Mouse (Mus musculus) intestine, embryonic 14.5 days (tissue): ENCODE results near the gene Rpgrip1l. TPM values are rescaled to one million over a fixed set of nuclear protein-coding genes. Genes with fewer than 3 reads are reported as not detected.

Experiments used
- ATAC-seq: fragments of 200-750 bp; cut with Nextera tagmentation; replicated peaks from 2 replicates; pipeline ENCODE4 v1.8.0; 2017; ENCODE audit warnings: low read depth, moderate number of reproducible peaks, moderate TSS enrichment, moderate library complexity; ENCODE audit not compliant: low FRiP score, low TSS enrichment
- DNase-seq: peaks from one replicate; pipeline ENCODE4 v3.0.0-alpha.2; 2018; ENCODE audit warnings: low spot score
- H3K27ac ChIP-seq: fragments of 300-500 bp; sonication (generic); 2 replicates; pipeline ENCODE4 v1.5.1; 2014; ENCODE audit warnings: low read depth, mild to moderate bottlenecking, control low read depth
- H3K27me3 ChIP-seq: fragments of 300-500 bp; sonication (generic); replicated peaks from 2 replicates; pipeline ENCODE4 v1.6.1; 2014; ENCODE audit warnings: low read length, control low read depth; ENCODE audit not compliant: control insufficient read depth, insufficient read depth
- H3K36me3 ChIP-seq: fragments of 300-500 bp; sonication (generic); 2 replicates; pipeline ENCODE4 v1.6.1; 2014; ENCODE audit warnings: low read length, control low read depth; ENCODE audit not compliant: control insufficient read depth, insufficient read depth
- H3K4me1 ChIP-seq: fragments of 300-500 bp; sonication (generic); replicated peaks from 2 replicates; pipeline ENCODE4 v1.6.1; 2014; ENCODE audit warnings: low read length, control low read depth, mixed read lengths; ENCODE audit not compliant: control insufficient read depth, insufficient read depth
- H3K4me2 ChIP-seq: fragments of 300-500 bp; sonication (generic); 2 replicates; pipeline ENCODE4 v1.6.1; 2014; ENCODE audit warnings: low read length
- H3K4me3 ChIP-seq: fragments of 300-500 bp; sonication (generic); 2 replicates; pipeline ENCODE4 v1.5.1; 2014; ENCODE audit warnings: low read depth, low read length, control low read depth, mixed read lengths
- H3K9ac ChIP-seq: fragments of 300-500 bp; sonication (generic); 2 replicates; pipeline ENCODE4 v1.6.1; 2014; ENCODE audit warnings: mild to moderate bottlenecking, low read length
- H3K9me3 ChIP-seq: fragments of 300-500 bp; sonication (generic); 2 replicates; pipeline ENCODE4 v1.6.1; 2016; ENCODE audit warnings: low read length, control low read depth; ENCODE audit not compliant: control insufficient read depth
- WGBS: fragments of 180-500 bp; shearing (Covaris S2); extraction: QIAGEN DNeasy Blood & Tissue Kit; methylation state at CpG from one replicate; pipeline ENCODE4 v1.1.7; 2014; 5-methylcytosine and 5-hydroxymethylcytosine counted together
- polyA plus RNA-seq: library from polyadenylated mRNA; unstranded; fragments of >200 nt; fragmentation: Nextera tagmentation; extraction: Ambion mirVana; gene quantifications from 2 replicates; pipeline ENCODE4 v1.2.1, GENCODE M21; 2014

The Rpgrip1l gene
- polyA plus RNA-seq, 1 experiment from 2014 or later = 7.7 TPM

- no peak for ATAC-seq
- H3K9me3 ChIP-seq = no peaks in the 10 kb centered on the region
- 54% methylated on average over 5 of the region's 5 CpGs for WGBS
- H3K4me2 ChIP-seq = no peak overlapping the region
- no peak overlapping the region for H3K27ac ChIP-seq
- H3K4me3 ChIP-seq = no peak overlapping the region
- no peaks in the 10 kb centered on the region for H3K27me3 ChIP-seq
- 0 out of 2 replicates have a peak, but pooled peaks cover 5% of the 10 kb centered on the region for H3K4me1 ChIP-seq
- no peak for DNase-seq
- H3K9ac ChIP-seq = no peak overlapping the region
- H3K36me3 ChIP-seq = no peaks in the 10 kb centered on the region
These were observed 29.1 kb upstream of the Rpgrip1l start for GRCm38 (mm10) chr8:91342196-91342595.

DNA sequence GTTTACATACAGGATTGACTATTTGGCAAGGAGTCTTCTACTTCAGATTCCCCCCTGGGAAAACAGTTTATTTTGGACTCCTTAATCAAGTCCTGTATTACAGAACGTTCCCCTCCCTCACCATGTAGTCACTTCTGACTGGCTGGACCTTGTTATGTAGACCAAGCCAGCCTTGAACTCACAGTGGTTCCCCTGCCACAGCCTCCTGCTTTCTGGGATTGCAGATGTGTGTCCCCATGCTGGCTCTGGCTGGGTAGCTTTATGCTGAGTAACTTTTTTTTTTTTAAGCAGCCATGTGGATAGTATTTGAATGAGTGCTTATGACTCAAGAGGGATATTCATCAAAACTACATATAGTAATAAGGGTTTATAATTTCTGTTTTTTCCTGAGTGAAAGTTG is 27.7 kb upstream of the Rpgrip1l start:
- no peaks in the 10 kb centered on the region for H3K9me3 ChIP-seq
- DNase-seq (no peak), ATAC-seq (no peak)
- H3K27ac ChIP-seq = no peak overlapping the region
- 67% methylated on average over 1 of the region's 1 CpGs for WGBS
- no peak overlapping the region for H3K9ac ChIP-seq
- no peak overlapping the region for H3K4me2 ChIP-seq
- H3K36me3 ChIP-seq = no peaks in the 10 kb centered on the region
- no peaks in the 10 kb centered on the region for H3K27me3 ChIP-seq
- H3K4me1 ChIP-seq = 0 out of 2 replicates have a peak, but pooled peaks cover 5% of the 10 kb centered on the region
- no peak overlapping the region for H3K4me3 ChIP-seq

DNA sequence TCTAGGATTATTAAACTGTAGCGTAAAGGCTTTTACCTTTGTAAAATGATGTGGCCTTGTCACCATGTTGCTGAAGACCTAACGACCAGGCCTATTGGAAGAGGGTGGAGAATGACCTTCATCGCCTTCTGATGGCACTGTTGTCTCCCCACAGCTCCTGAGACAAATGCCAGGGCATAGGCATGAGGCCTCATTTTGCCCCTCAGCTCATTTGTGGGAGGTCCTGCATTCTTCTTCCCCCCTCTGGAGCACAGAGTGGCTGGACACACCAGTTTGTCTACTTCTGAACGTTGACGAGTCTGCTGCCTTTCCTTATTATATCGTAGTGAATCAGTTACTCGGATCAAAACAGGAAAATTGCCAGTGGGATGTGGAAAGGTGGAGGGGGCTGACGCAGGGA is 26.6 kb upstream of the Rpgrip1l start:
- Histone ChIP-seq H3K36me3 (no peaks in the 10 kb centered on the region), H3K27me3 (no peaks in the 10 kb centered on the region), H3K9me3 (no peaks in the 10 kb centered on the region), H3K4me1 (0 out of 2 replicates have a peak, but pooled peaks cover 5% of the 10 kb centered on the region), H3K4me2 (no peak overlapping the region), H3K27ac (no peak overlapping the region), H3K4me3 (no peak overlapping the region), H3K9ac (no peak overlapping the region)
- 76% methylated on average over 8 of the region's 8 CpGs for WGBS
- ATAC-seq = no peak
- DNase-seq = no peak

DNA sequence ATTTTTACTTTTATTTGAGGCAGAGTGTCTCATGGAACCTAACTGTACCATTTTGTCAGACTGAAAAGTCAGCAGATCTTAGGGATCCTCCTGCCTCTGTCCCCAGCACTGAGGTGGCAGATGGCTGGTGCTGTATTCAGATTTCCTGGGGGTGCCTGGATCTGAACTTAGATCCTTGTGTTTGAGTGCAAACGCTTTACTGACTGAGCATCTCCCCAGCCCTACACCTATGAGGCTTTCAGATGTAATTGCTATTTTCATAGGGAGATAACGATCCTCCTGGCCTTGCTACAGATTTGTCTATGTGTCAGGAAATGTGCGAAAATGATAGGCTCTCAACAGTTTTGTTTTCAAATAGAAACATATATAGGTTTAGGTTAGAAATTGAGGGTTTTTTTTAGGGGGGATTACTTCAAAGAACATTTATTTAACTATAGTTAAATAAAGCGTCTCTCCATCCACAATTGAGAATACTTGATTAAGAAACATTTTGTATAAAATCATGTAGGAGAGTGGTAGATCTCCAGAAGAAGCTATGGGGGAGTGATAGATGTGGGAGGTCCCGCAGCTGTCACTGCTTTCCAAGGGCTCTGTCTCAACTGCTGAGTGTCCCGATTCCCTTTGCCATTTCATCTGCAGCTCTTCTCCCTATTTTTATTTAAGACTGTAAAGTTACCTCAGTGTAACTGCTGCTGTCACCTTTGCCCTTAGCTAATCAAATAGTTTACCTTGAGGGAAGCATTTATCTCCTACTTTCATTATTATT is 25.5 kb upstream of the Rpgrip1l start:
- Histone ChIP-seq H3K9me3 (no peaks in the 10 kb centered on the region), H3K4me3 (no peak overlapping the region), H3K27me3 (no peaks in the 10 kb centered on the region), H3K9ac (no peak overlapping the region), H3K27ac (no peak overlapping the region), H3K4me1 (0 out of 2 replicates have a peak, but pooled peaks cover 5% of the 10 kb centered on the region), H3K36me3 (no peaks in the 10 kb centered on the region), H3K4me2 (no peak overlapping the region)
- ATAC-seq = no peak
- DNase-seq = no peak
- WGBS = 84% methylated on average over 6 of the region's 6 CpGs

DNA sequence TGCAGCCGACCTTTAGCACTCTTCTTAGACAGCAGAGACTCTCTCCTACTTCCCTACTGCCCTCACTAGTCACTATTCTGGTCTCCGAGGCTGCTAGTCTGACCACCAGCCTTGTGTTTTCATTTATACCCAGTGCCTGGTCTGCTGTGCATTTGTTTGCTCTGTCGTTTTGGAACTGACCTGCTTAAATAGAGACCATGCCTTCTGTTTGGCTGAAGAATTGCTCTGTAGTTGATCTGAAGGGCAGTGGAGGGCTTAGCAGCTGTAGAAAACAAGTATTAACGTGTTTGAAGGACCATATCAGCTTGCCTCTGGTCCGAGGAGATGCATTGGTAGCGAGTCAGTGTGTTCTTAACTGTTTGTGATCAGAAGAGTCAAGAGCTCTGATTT is 16.4 kb upstream of the Rpgrip1l start:
- no peak for ATAC-seq
- Histone ChIP-seq H3K4me1 (peaks cover 26% of the 10 kb centered on the region), H3K4me2 (no peak overlapping the region), H3K36me3 (0 out of 2 replicates have a peak, but pooled peaks cover 8% of the 10 kb centered on the region), H3K27ac (no peak overlapping the region), H3K27me3 (no peaks in the 10 kb centered on the region), H3K9me3 (no peaks in the 10 kb centered on the region), H3K9ac (no peak overlapping the region), H3K4me3 (no peak overlapping the region)
- WGBS = 43% methylated on average over 6 of the region's 6 CpGs
- no peak for DNase-seq

DNA sequence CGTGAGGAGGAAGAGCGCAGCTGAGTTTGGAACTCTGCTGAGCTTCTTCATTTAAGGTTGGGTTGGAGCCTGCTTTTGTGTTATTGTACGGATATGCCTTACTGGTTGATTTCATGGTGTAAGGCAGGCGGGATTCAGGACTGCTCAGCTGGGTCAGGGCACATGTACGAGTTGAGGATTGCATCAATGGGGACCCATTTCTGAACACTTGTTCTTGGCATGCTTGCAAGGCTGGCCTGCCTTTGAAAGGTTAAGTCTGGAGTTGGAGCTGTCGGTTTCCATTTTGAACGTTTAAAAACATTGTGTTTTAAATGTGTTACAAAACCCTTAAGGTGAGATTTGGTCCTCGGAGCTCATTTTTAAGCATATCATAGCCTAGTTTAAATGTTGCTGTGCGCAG is 16.0 kb upstream of the Rpgrip1l start:
- H3K27me3 ChIP-seq = no peaks in the 10 kb centered on the region
- no peak overlapping the region for H3K9ac ChIP-seq
- H3K9me3 ChIP-seq = no peaks in the 10 kb centered on the region
- no peak for ATAC-seq
- H3K4me1 ChIP-seq = peaks cover 26% of the 10 kb centered on the region
- no peak overlapping the region for H3K4me3 ChIP-seq
- WGBS = 79% methylated on average over 9 of the region's 9 CpGs
- no peak overlapping the region for H3K4me2 ChIP-seq
- 0 out of 2 replicates have a peak, but pooled peaks cover 8% of the 10 kb centered on the region for H3K36me3 ChIP-seq
- no peak overlapping the region for H3K27ac ChIP-seq
- no peak for DNase-seq

DNA sequence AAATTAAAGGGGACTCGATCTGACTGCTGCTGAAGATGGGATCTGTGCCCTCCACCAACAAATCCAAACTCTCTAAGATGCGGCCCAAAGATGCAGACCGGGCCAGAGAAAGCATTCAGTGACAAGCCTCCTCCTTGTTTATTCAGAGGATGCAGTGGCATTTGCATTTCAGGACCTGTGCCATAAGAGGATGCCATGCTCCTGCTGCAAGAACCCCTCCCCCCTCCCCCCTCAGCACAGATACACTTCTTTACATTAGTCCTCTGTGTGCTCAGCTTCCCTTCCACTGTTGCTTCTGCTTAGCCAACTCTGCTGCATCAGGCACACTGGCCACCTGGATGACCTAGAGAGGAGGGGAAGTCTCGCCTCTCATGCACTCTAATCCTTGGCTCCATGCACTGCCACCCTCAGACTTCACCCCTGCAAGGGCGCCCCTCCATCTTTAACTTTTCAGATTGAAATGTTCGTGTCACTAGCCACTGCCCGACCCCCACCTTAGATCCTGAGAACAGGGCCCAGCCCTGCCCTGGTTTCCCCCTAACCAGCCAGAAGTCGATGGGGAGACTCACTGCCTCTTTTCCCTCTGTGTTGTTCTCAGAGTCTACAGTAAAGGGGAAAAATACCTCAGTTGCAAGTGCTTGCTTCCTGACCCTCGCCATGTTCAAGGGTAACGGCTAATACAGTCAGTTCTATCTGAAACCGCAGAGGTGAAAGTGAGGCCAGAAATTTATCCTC is 14.6 kb upstream of the Rpgrip1l start:
- 81% methylated on average over 11 of the region's 11 CpGs for WGBS

DNA sequence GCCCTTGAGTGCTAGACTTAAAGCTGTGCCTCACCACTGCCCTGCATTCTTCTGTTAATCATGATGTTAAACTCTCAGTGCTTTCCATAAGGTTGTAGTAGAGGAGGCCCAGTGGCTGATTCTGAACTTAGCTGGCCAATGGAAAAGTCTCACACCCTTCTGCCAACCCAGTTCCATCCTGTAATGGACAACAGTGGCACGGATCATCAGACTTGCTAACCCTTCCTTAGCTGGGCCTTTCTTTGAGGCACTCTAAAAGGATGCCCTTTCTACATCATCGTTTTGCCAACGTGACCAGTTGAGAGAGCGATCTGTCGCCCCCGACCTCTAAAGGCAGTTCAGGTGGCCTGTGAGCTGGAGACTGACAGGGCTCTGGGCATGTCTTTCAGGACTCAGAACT is 13.9 kb upstream of the Rpgrip1l start:
- Histone ChIP-seq H3K4me2 (no peak overlapping the region), H3K27me3 (no peaks in the 10 kb centered on the region), H3K9me3 (no peaks in the 10 kb centered on the region), H3K27ac (no peak overlapping the region), H3K9ac (no peak overlapping the region), H3K4me1 (peaks cover 21% of the 10 kb centered on the region), H3K4me3 (no peak overlapping the region), H3K36me3 (0 out of 2 replicates have a peak, but pooled peaks cover 8% of the 10 kb centered on the region)
- no peak for DNase-seq
- 93% methylated on average over 6 of the region's 6 CpGs for WGBS
- ATAC-seq = no peak

More for the DNA sequence above, 14.6 kb upstream of the Rpgrip1l start:
- no peak overlapping the region for H3K4me2 ChIP-seq
- H3K9me3 ChIP-seq = no peaks in the 10 kb centered on the region
- 0 out of 2 replicates have a peak, but pooled peaks cover 8% of the 10 kb centered on the region for H3K36me3 ChIP-seq
- no peak overlapping the region for H3K9ac ChIP-seq
- no peak overlapping the region for H3K4me3 ChIP-seq
- H3K4me1 ChIP-seq = peaks cover 24% of the 10 kb centered on the region
- DNase-seq (no peak), ATAC-seq (no peak)
- H3K27me3 ChIP-seq = no peaks in the 10 kb centered on the region
- no peak overlapping the region for H3K27ac ChIP-seq
